Comparison of ENCODE assay signal across 12 mouse cellular contexts in genomic region chr2:140790363-140790762, GRCm38 (mm10).
DNase-seq lines count a peak whose midpoint lies in the region; ATAC-seq and TF ChIP-seq lines count a peak whose summit lies in the region.
"Had no signal": no experiment of that assay in that cellular context is flagged by ENCODE, and none has a peak within 500 bp of the region (broad histone marks: within the 10 kb centered on the region; RNA-seq: fewer than 3 reads in every experiment).

No protein-coding gene starts in this region.

- no peaks in the 10 kb centered on the region for H3K27me3 ChIP-seq in embryonic facial prominence, embryonic 14.5 days (replicated peaks; ENCODE audit: control insufficient read depth, insufficient read depth, low read length)
- no peaks in the 10 kb centered on the region for H3K27me3 ChIP-seq in embryonic facial prominence, embryonic 10.5 days (replicated peaks; ENCODE audit: low read depth, poor library complexity, severe bottlenecking)
- no peaks in the 10 kb centered on the region for H3K27me3 ChIP-seq in stomach, postnatal 0 days (ENCODE audit: control insufficient read depth, insufficient read depth, low read length)
- no peaks in the 10 kb centered on the region for H3K27me3 ChIP-seq in liver, embryonic 12.5 days (replicated peaks)
- H3K27me3 ChIP-seq: heart, embryonic 13.5 days; hindbrain, embryonic 15.5 days had no signal

- H3K4me3 ChIP-seq in embryonic facial prominence, embryonic 14.5 days (ENCODE audit: low read depth, low read length), result no peak overlapping the region
- H3K4me3 ChIP-seq in embryonic facial prominence, embryonic 10.5 days, result no peak overlapping the region
- no peak overlapping the region for H3K4me3 ChIP-seq in stomach, postnatal 0 days (ENCODE audit: low read depth, low read length)
- H3K4me3 ChIP-seq in liver, embryonic 12.5 days, result no peak overlapping the region
- H3K4me3 ChIP-seq: heart, embryonic 13.5 days; hindbrain, embryonic 15.5 days had no signal

- DNase-seq in embryonic facial prominence, embryonic 14.5 days (ENCODE audit: low spot score), result peak; percentile 19
- no peak for DNase-seq in embryonic facial prominence, embryonic 10.5 days (ENCODE audit: low spot score)
- peak; percentile 21 for DNase-seq in fibroblast of lung, adult 2 months (ENCODE audit: low read depth)
- peak; percentile 62 for DNase-seq in lung, postnatal 25 days (ENCODE audit: low spot score)
- peak; percentile 79 for DNase-seq in stomach, postnatal 0 days (ENCODE audit: low spot score)
- no peak for DNase-seq in frontal cortex, postnatal 36 days (ENCODE audit: low spot score in 2 of 2)
- no peak for DNase-seq in heart, postnatal 14 days
- DNase-seq: cerebellum, postnatal 25 days; liver, postnatal 0 days had no signal

- H3K9me3 ChIP-seq in embryonic facial prominence, embryonic 14.5 days (ENCODE audit: control insufficient read depth, low read length), result no peaks in the 10 kb centered on the region
- no peaks in the 10 kb centered on the region for H3K9me3 ChIP-seq in embryonic facial prominence, embryonic 10.5 days
- no peaks in the 10 kb centered on the region for H3K9me3 ChIP-seq in stomach, postnatal 0 days (ENCODE audit: control insufficient read depth, low read length)
- H3K9me3 ChIP-seq in liver, embryonic 12.5 days (replicated peaks), result no peaks in the 10 kb centered on the region
- H3K9me3 ChIP-seq: heart, embryonic 13.5 days; hindbrain, embryonic 15.5 days had no signal

- H3K4me1 ChIP-seq in embryonic facial prominence, embryonic 14.5 days (ENCODE audit: control insufficient read depth, insufficient read depth, low read length), result no peaks in the 10 kb centered on the region
- H3K4me1 ChIP-seq in embryonic facial prominence, embryonic 10.5 days, result no peaks in the 10 kb centered on the region
- no peaks in the 10 kb centered on the region for H3K4me1 ChIP-seq in stomach, postnatal 0 days (replicated peaks; ENCODE audit: control insufficient read depth, insufficient read depth)
- no peaks in the 10 kb centered on the region for H3K4me1 ChIP-seq in liver, embryonic 12.5 days
- H3K4me1 ChIP-seq: heart, embryonic 13.5 days; hindbrain, embryonic 15.5 days had no signal

- no peak overlapping the region for H3K9ac ChIP-seq in embryonic facial prominence, embryonic 14.5 days (ENCODE audit: low read depth, low read length)
- no peak overlapping the region for H3K9ac ChIP-seq in stomach, postnatal 0 days (ENCODE audit: low read length)
- H3K9ac ChIP-seq in liver, embryonic 12.5 days, result no peak overlapping the region
- H3K9ac ChIP-seq: heart, embryonic 13.5 days; hindbrain, embryonic 15.5 days; liver, postnatal 0 days had no signal

- TF ChIP-seq CTCF in stomach, postnatal 0 days (IDR thresholded peaks at IDR 0.05; ENCODE audit: low read depth), result no peak

- H3K27ac ChIP-seq in embryonic facial prominence, embryonic 14.5 days (replicated peaks; ENCODE audit: low read depth, low read length), result no peak overlapping the region
- no peak overlapping the region for H3K27ac ChIP-seq in embryonic facial prominence, embryonic 10.5 days (replicated peaks)
- no peak overlapping the region for H3K27ac ChIP-seq in stomach, postnatal 0 days (replicated peaks)
- H3K27ac ChIP-seq in liver, embryonic 12.5 days, result no peak overlapping the region
- H3K27ac ChIP-seq: heart, embryonic 13.5 days; hindbrain, embryonic 15.5 days had no signal

- no peak for ATAC-seq in embryonic facial prominence, embryonic 14.5 days (ENCODE audit: low read depth)
- peak; percentile 99 for ATAC-seq in stomach, postnatal 0 days (ENCODE audit: low FRiP score, low TSS enrichment)
- no peak for ATAC-seq in liver, embryonic 12.5 days
- ATAC-seq: liver, postnatal 0 days had no signal

- 62% methylated on average over 5 of the region's 5 CpGs for WGBS in embryonic facial prominence, embryonic 14.5 days
- 67% methylated on average over 5 of the region's 5 CpGs for WGBS in embryonic facial prominence, embryonic 10.5 days
- 39% methylated on average over 5 of the region's 5 CpGs for WGBS in stomach, postnatal 0 days
- WGBS in liver, embryonic 12.5 days (ENCODE audit: insufficient replicate concordance), result 37% methylated on average over 5 of the region's 5 CpGs

- no peaks in the 10 kb centered on the region for H3K36me3 ChIP-seq in embryonic facial prominence, embryonic 14.5 days (ENCODE audit: control insufficient read depth, insufficient read depth, low read length)
- H3K36me3 ChIP-seq in embryonic facial prominence, embryonic 10.5 days (replicated peaks), result no peaks in the 10 kb centered on the region
- H3K36me3 ChIP-seq in stomach, postnatal 0 days (ENCODE audit: control insufficient read depth, insufficient read depth, low read length), result no peaks in the 10 kb centered on the region
- H3K36me3 ChIP-seq in liver, embryonic 12.5 days, result no peaks in the 10 kb centered on the region
- H3K36me3 ChIP-seq: heart, embryonic 13.5 days; hindbrain, embryonic 15.5 days had no signal

- intact Hi-C loops in heart, postnatal 14 days (cut with DNase I), result no loop called here

- no peak for TF ChIP-seq EP300 in stomach, postnatal 0 days (optimal IDR thresholded peaks at IDR 0.05)

- no peak overlapping the region for H3K4me2 ChIP-seq in embryonic facial prominence, embryonic 14.5 days (ENCODE audit: low read depth, low read length)
- H3K4me2 ChIP-seq in stomach, postnatal 0 days (replicated peaks; ENCODE audit: low read depth), result no peak overlapping the region
- no peak overlapping the region for H3K4me2 ChIP-seq in liver, embryonic 12.5 days
- H3K4me2 ChIP-seq: heart, embryonic 13.5 days; hindbrain, embryonic 15.5 days had no signal

Comparison
In these comparisons a context has a peak if more than half of its experiments do, and no peak if none do; other contexts are left out.
1. DNase-seq: peak in embryonic facial prominence, embryonic 14.5 days (single experiment), fibroblast of lung, adult 2 months (single experiment), lung, postnatal 25 days (single experiment) and stomach, postnatal 0 days (single experiment); none in embryonic facial prominence, embryonic 10.5 days (single experiment), frontal cortex, postnatal 36 days (0 of 2) and heart, postnatal 14 days (0 of 2).